Mouse (Mus musculus): Measurements from ENCODE around the gene Gpr182. TPM values are rescaled to one million over a fixed set of nuclear protein-coding genes. Genes with fewer than 3 reads are reported as not detected.
"Not testable (repeated sequence)": the region's sequence is repeated elsewhere in the genome, so short reads cannot be mapped to it uniquely, and the experiment has no call there.

The Gpr182 gene
- total RNA-seq (2014; rRNA removed) (0.62 and 1.3 TPM in 2 replicates), polyA plus RNA-seq (2015; fragmentation: Nextera tagmentation; extraction: Ambion mirVana) (1.5 and 1.7 TPM in 2 replicates)

DNA sequence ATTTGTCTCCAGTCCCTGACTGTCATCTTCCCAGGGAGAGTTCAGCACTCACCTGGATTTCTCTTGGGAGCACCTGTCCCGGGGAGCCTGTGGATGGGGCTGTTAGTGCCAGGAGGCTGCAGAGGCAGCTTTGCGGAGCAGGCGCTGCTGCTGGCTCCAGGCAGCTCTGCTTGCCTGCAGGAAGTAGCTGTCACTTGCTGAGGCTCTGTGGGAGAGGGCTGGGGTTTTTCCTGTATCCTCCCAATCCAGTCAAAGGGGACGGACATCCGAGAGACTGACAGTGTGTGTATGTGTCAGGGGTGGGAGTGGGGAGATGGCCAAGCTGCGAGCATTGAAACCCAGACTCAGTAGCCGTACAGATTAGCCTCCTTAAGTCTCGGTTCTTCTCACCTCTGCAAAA lies at the start of gene Gpr182:
Gpr182 (minus strand) TSS at position 185 of the 400 bp plus-strand sequence.
- peak within 1 kb of the TSS; percentile 35 for H3K4me2 ChIP-seq (ENCODE audit: low read depth)
- no peak within 1 kb of the TSS for H3K9ac ChIP-seq
- peaks cover 12% of the 10 kb centered on the region; the same call in 1 of the 2 replicates for H3K36me3 ChIP-seq (ENCODE audit: insufficient read depth)
- DNase-seq = no peak
- no peak for TF ChIP-seq CTCF (IDR thresholded peaks at IDR 0.05; ENCODE audit: low read depth)
- no peaks in the 10 kb centered on the region for H3K27me3 ChIP-seq (ENCODE audit: insufficient read depth, low read length)
- 70% methylated on average over 8 of the region's 8 CpGs for WGBS
- H3K27ac ChIP-seq (ENCODE audit: low read depth, low read length) = no peak within 1 kb of the TSS
- H3K4me3 ChIP-seq (ENCODE audit: low read depth, low read length) = no peak within 1 kb of the TSS
- H3K4me1 ChIP-seq (ENCODE audit: insufficient read depth) = no peaks in the 10 kb centered on the region
- ATAC-seq = no peak
- H3K9me3 ChIP-seq (ENCODE audit: low read length) = no peaks in the 10 kb centered on the region

GRCm38 (mm10) chr10:127800891-127801290 lies 49.4 kb upstream of the Gpr182 start, which contains the start of gene Rdh16:
Gene Rdh16, plus strand, starts transcription at chr10:127801152.
- H3K36me3 ChIP-seq (ENCODE audit: insufficient read depth) = no peaks in the 10 kb centered on the region
- DNase-seq (no peak), ATAC-seq (no peak)
- 92% methylated on average over 6 of the region's 6 CpGs for WGBS
- H3K27me3 ChIP-seq (ENCODE audit: insufficient read depth, low read length) = no peaks in the 10 kb centered on the region
- H3K9me3 ChIP-seq (ENCODE audit: low read length) = no peaks in the 10 kb centered on the region
- H3K4me2 ChIP-seq (ENCODE audit: low read depth) = no peak within 1 kb of the TSS
- H3K4me1 ChIP-seq (ENCODE audit: insufficient read depth) = no peaks in the 10 kb centered on the region
- no peak within 1 kb of the TSS for H3K27ac ChIP-seq (ENCODE audit: low read depth, low read length)
- H3K4me3 ChIP-seq (ENCODE audit: low read depth, low read length) = no peak within 1 kb of the TSS
- no peak for TF ChIP-seq CTCF (IDR thresholded peaks at IDR 0.05; ENCODE audit: low read depth)
- no peak within 1 kb of the TSS for H3K9ac ChIP-seq

- Histone ChIP-seq H3K27me3 (ENCODE audit: insufficient read depth, low read length) (no peaks in the 10 kb centered on the region), H3K9ac (no peak overlapping the region), H3K4me2 (ENCODE audit: low read depth) (no peak overlapping the region), H3K9me3 (ENCODE audit: low read length) (no peaks in the 10 kb centered on the region), H3K36me3 (ENCODE audit: insufficient read depth) (no peaks in the 10 kb centered on the region), H3K4me1 (ENCODE audit: insufficient read depth) (no peaks in the 10 kb centered on the region), H3K4me3 (ENCODE audit: low read depth, low read length) (no peak overlapping the region), H3K27ac (ENCODE audit: low read depth, low read length) (no peak overlapping the region)
- DNase-seq (no peak), ATAC-seq (no peak)
- TF ChIP-seq CTCF (IDR thresholded peaks at IDR 0.05; ENCODE audit: low read depth) = no peak
- 57% methylated on average over 1 of the region's 1 CpGs for WGBS
Observed at GRCm38 (mm10) chr10:127799295-127799694, 47.8 kb upstream of the Gpr182 start.

GRCm38 (mm10) chr10:127785411-127785810 lies 33.9 kb upstream of the Gpr182 start:
- DNase-seq; H3K4me3 ChIP-seq (ENCODE audit: low read depth, low read length); H3K9ac ChIP-seq; H3K9me3 ChIP-seq (ENCODE audit: low read length); H3K4me1 ChIP-seq (ENCODE audit: insufficient read depth); ATAC-seq; H3K27me3 ChIP-seq (ENCODE audit: insufficient read depth, low read length); H3K36me3 ChIP-seq (ENCODE audit: insufficient read depth); H3K4me2 ChIP-seq (ENCODE audit: low read depth); H3K27ac ChIP-seq (ENCODE audit: low read depth, low read length): not testable (repeated sequence)
- 74% methylated on average over 1 of the region's 1 CpGs for WGBS

- DNase-seq; ATAC-seq; H3K9ac ChIP-seq; H3K36me3 ChIP-seq (ENCODE audit: insufficient read depth); H3K4me1 ChIP-seq (ENCODE audit: insufficient read depth); H3K27ac ChIP-seq (ENCODE audit: low read depth, low read length); H3K9me3 ChIP-seq (ENCODE audit: low read length); H3K4me2 ChIP-seq (ENCODE audit: low read depth); H3K27me3 ChIP-seq (ENCODE audit: insufficient read depth, low read length); H3K4me3 ChIP-seq (ENCODE audit: low read depth, low read length): not testable (repeated sequence)
- 97% methylated on average over 17 of the region's 17 CpGs for WGBS
Observed at GRCm38 (mm10) chr10:127782321-127782720, 30.8 kb upstream of the Gpr182 start.

GRCm38 (mm10) chr10:127776011-127776410 lies 24.5 kb upstream of the Gpr182 start, which contains the start of gene Rdh9:
Gene Rdh9, plus strand, starts transcription at chr10:127776386.
- WGBS = 88% methylated on average over 2 of the region's 2 CpGs
- no peak within 1 kb of the TSS for H3K27ac ChIP-seq (ENCODE audit: low read depth, low read length)
- ATAC-seq = no peak
- H3K4me3 ChIP-seq (ENCODE audit: low read depth, low read length) = no peak within 1 kb of the TSS
- no peak for TF ChIP-seq CTCF (IDR thresholded peaks at IDR 0.05; ENCODE audit: low read depth)
- H3K9me3 ChIP-seq (ENCODE audit: low read length) = no peaks in the 10 kb centered on the region
- H3K9ac ChIP-seq = no peak within 1 kb of the TSS
- H3K27me3 ChIP-seq (ENCODE audit: insufficient read depth, low read length) = no peaks in the 10 kb centered on the region
- H3K36me3 ChIP-seq (ENCODE audit: insufficient read depth) = no peaks in the 10 kb centered on the region
- H3K4me2 ChIP-seq (ENCODE audit: low read depth) = no peak within 1 kb of the TSS
- no peaks in the 10 kb centered on the region for H3K4me1 ChIP-seq (ENCODE audit: insufficient read depth)
- DNase-seq = no peak

- TF ChIP-seq CTCF (IDR thresholded peaks at IDR 0.05; ENCODE audit: low read depth) = no peak
- no peak overlapping the region for H3K27ac ChIP-seq (ENCODE audit: low read depth, low read length)
- H3K4me3 ChIP-seq (ENCODE audit: low read depth, low read length) = no peak overlapping the region
- no peak overlapping the region for H3K4me2 ChIP-seq (ENCODE audit: low read depth)
- H3K36me3 ChIP-seq (ENCODE audit: insufficient read depth) = no peaks in the 10 kb centered on the region
- H3K4me1 ChIP-seq (ENCODE audit: insufficient read depth) = no peaks in the 10 kb centered on the region
- DNase-seq (no peak), ATAC-seq (no peak)
- no peaks in the 10 kb centered on the region for H3K27me3 ChIP-seq (ENCODE audit: insufficient read depth, low read length)
- WGBS = 100% methylated on average over 1 of the region's 1 CpGs
- H3K9ac ChIP-seq = no peak overlapping the region
- H3K9me3 ChIP-seq (ENCODE audit: low read length) = no peaks in the 10 kb centered on the region
Observed at GRCm38 (mm10) chr10:127766564-127766963, 15.0 kb upstream of the Gpr182 start.
